Mouse (Mus musculus) ZHBTc4 (cell line): ENCODE data around the gene Gm20736.
"Not testable (repeated sequence)": the region's sequence is repeated elsewhere in the genome, so short reads cannot be mapped to it uniquely, and the experiment has no call there.

Experiments used
- DNase-seq: peaks from one replicate; pipeline ENCODE4 v3.0.0-alpha.2; 2011; ENCODE audit warnings: low read depth, low spot score

Gene Gm20736

DNA sequence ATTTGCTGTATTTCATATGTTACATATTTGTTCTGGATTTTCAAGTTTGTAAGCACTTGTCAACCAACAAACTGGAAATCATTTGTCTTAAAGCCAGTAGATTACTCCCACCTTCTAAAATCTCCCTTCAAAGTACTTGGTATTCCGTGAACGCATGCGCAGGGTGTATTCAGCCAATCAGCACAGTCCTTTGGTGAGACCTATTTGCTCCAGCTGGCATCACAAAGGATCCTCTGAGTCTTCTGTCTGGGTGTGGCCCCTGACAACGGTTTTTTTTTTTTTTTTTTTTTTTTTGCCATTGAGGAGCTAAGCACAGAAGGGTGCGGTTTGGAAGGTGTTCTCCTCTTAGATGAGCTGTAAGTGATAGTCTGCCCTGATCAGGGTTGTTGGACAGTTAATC lies at the start of gene Gm20736:
TSS of gene Gm20736 (plus strand) at position 301 of the 400 bp plus-strand sequence.
- not testable (repeated sequence) for DNase-seq
